Mouse (Mus musculus) C2C12 (cell line): ENCODE results near the gene Fitm1. TPM values are rescaled to one million over a fixed set of nuclear protein-coding genes. Genes with fewer than 3 reads are reported as not detected.

Source experiments
- H3K27me3 ChIP-seq: one replicate; pipeline ENCODE4 v1.6.1; 2011; ENCODE audit not compliant: control insufficient read depth, insufficient read depth, insufficient read length
- H3K36me3 ChIP-seq: one replicate; pipeline ENCODE4 v1.6.1; 2011; ENCODE audit not compliant: control insufficient read depth, insufficient read depth
- H3K4me3 ChIP-seq: one replicate; pipeline ENCODE4 v1.5.1; 2011; ENCODE audit warnings: mild to moderate bottlenecking, control low read depth; ENCODE audit not compliant: poor library complexity, insufficient read depth, severe bottlenecking
- H3K79me2 ChIP-seq: one replicate; pipeline ENCODE4 v1.6.1; 2011; ENCODE audit not compliant: control insufficient read depth, insufficient read depth
- H3K79me3 ChIP-seq: one replicate; pipeline ENCODE4 v1.6.1; 2011; ENCODE audit warnings: low read depth, control low read depth
- H3ac ChIP-seq: one replicate; pipeline ENCODE3; 2011; ENCODE audit warnings: low read depth; ENCODE audit not compliant: control insufficient read depth, insufficient read length
- CEBPB ChIP-seq: IDR thresholded peaks from one replicate; pipeline ENCODE4 v1.6.1; 2011; ENCODE audit warnings: low read depth, mild to moderate bottlenecking, control low read depth, moderate library complexity
- CTCF ChIP-seq: IDR thresholded peaks from one replicate; pipeline ENCODE4 v1.5.1; 2011; ENCODE audit not compliant: control insufficient read depth, insufficient read depth, insufficient read length
- FOSL1 ChIP-seq: IDR thresholded peaks from one replicate; pipeline ENCODE4 v1.8.0; 2011; ENCODE audit warnings: mild to moderate bottlenecking, low read length; ENCODE audit not compliant: poor library complexity, insufficient read depth, severe bottlenecking
- MAX ChIP-seq: IDR thresholded peaks from one replicate; pipeline ENCODE4 v1.6.1; 2011; ENCODE audit warnings: mild to moderate bottlenecking, control low read depth
- MYOD1 ChIP-seq: IDR thresholded peaks from one replicate; pipeline ENCODE4 v1.6.1; 2011; ENCODE audit warnings: low read depth; ENCODE audit not compliant: control insufficient read depth, insufficient read length
- MYOG ChIP-seq: IDR thresholded peaks from one replicate; pipeline ENCODE4 v1.6.1; 2011; ENCODE audit not compliant: control insufficient read depth, insufficient read length; ENCODE audit errors: extremely low read depth
- USF1 ChIP-seq: IDR thresholded peaks from one replicate; pipeline ENCODE4 v1.6.1; 2011; ENCODE audit warnings: low read depth, mild to moderate bottlenecking, control low read depth, moderate library complexity
- polyA plus RNA-seq: library from polyadenylated mRNA; unstranded; fragments of >200 nt; fragmentation: generic; extraction: Trizol; gene quantifications from one replicate; pipeline ENCODE4 v1.2.1, GENCODE M21; 2012; ENCODE audit warnings: missing spikeins

Gene Fitm1
- polyA plus RNA-seq, 1 experiment = 0.40 TPM

DNA sequence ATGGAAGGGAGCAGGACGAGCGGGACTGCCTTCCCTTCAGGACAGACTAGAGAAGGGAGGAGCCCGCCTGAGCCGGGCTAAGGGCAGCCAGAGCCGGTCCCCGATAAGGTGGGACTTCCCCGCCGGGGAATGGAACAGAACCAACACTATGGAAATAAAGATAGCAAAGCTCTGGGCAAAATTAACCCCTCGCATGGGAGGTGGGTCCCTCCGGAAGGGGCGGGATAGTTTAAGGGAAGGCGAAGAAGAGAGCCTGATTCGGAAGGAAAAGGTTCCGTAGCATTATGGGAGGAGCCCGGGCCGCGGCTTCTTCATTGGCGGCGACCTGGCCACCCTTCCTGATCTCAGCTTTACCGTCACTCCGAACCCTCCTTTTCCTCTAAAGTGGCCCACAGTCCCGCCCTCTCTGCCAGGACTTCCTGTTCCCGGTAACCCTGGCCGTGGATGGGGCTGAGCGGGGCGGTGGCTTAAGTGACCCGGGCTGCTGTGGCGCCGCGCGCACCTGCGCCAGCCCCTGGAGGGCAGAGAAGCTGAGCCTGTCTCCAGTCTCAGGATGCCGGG, 16.0 kb downstream of the Fitm1 start, which contains the start of gene Rnf31:
TSS of gene Rnf31 (plus strand) at position 378 of the 561 bp plus-strand sequence.
- Histone ChIP-seq H3K79me3 (peaks cover 23% of the 10 kb centered on the region), H3K79me2 (peaks cover 44% of the 10 kb centered on the region), H3K4me3 (peak within 1 kb of the TSS; percentile 89), H3K27me3 (no peaks in the 10 kb centered on the region), H3K36me3 (peaks cover 34% of the 10 kb centered on the region), H3ac (peak within 1 kb of the TSS; percentile 92)
- no peak for TF ChIP-seq MYOD1
- TF ChIP-seq MAX = no peak
- TF ChIP-seq CTCF = no peak
- no peak for TF ChIP-seq FOSL1
- TF ChIP-seq CEBPB = no peak
- TF ChIP-seq MYOG = no peak
- TF ChIP-seq USF1 = no peak

GRCm38 (mm10) chr14:55592226-55592625, 16.8 kb downstream of the Fitm1 start:
- H3K79me3 ChIP-seq = peaks cover 23% of the 10 kb centered on the region
- TF ChIP-seq CTCF (no peak), MYOG (no peak), MAX (no peak), FOSL1 (no peak), MYOD1 (no peak), USF1 (no peak), CEBPB (no peak)
- peaks cover 42% of the 10 kb centered on the region for H3K36me3 ChIP-seq
- H3ac ChIP-seq = peak overlapping the region; percentile 92
- peak overlapping the region; percentile 89 for H3K4me3 ChIP-seq
- H3K27me3 ChIP-seq = no peaks in the 10 kb centered on the region
- peaks cover 44% of the 10 kb centered on the region for H3K79me2 ChIP-seq

DNA sequence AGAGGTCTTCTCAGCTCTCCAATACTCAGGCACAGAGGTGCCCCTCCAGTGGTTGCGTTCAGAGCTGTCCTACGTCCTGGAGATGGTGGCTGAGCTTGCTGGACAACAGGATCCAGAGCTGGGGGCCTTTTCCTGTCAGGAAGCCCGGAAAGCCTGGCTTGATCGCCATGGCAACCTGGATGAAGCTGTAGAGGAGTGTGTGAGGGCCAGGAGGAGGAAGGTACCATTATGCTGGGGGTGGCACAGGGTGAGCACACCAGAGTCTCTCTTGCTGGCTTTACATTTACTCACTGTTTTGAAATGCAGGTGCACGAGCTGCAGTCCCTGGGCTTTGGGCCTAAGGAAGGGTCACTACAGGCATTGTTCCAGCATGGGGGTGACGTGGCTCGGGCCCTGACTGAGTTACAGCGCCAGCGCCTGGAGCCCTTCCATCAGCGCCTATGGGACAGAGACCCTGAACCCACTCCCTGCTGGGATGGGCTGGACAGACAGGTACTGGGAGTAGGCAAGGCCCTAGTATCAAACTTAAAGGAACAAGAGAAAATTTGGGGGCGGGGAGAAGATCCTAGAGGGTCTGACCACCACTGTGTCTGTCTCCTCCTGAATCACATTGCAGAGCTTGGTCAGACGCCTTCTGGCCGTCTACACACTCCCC, 20.7 kb downstream of the Fitm1 start:
- Histone ChIP-seq H3ac (no peak overlapping the region), H3K4me3 (no peak overlapping the region), H3K27me3 (no peaks in the 10 kb centered on the region), H3K36me3 (peaks cover 65% of the 10 kb centered on the region), H3K79me3 (peaks cover 17% of the 10 kb centered on the region), H3K79me2 (peaks cover 28% of the 10 kb centered on the region)
- TF ChIP-seq MAX = no peak
- no peak for TF ChIP-seq FOSL1
- no peak for TF ChIP-seq CTCF
- TF ChIP-seq CEBPB = no peak
- no peak for TF ChIP-seq MYOG
- no peak for TF ChIP-seq MYOD1
- TF ChIP-seq USF1 = no peak

DNA sequence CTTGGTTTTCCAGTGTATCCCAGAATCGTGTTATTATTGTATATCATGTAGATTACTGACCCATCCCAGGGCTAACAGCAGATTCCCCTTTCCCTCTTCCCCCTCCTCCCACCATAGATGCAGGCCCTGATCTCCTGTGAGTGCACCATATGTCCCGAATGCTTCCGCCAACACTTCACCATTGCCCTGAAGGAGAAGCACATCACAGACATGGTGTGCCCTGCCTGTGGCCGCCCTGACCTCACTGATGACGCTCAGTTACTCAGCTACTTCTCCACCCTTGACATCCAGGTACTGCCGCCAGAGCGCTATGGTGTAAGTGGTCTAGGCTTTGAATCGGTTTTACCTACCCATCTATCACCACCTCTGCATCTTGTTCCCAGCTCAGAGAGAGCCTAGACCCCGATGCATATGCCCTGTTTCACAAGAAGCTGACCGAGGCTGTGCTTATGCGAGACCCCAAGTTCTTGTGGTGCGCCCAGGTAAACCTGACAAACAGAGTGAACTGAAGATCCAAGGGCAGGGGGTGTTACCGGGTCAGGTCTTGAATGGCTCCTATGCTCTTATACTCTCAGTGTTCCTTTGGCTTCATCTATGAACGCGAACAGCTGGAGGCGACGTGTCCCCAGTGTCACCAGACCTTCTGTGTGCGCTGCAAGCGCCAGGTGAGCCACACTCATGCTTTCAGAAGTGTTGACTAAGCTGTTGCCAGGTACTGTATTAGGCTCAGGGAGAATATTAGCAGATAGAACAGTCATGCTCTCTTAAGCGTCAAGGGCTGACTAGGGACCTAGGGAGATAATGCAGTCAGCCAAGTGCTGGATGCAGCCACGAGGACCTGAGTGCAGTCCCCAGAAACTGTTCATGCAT, 23.3 kb downstream of the Fitm1 start:
- TF ChIP-seq MYOG (no peak), FOSL1 (no peak), CTCF (no peak), MAX (no peak), USF1 (no peak), MYOD1 (no peak), CEBPB (no peak)
- Histone ChIP-seq H3ac (no peak overlapping the region), H3K36me3 (peaks cover 85% of the 10 kb centered on the region), H3K79me2 (peaks cover 6% of the 10 kb centered on the region), H3K4me3 (no peak overlapping the region), H3K27me3 (no peaks in the 10 kb centered on the region), H3K79me3 (no peaks in the 10 kb centered on the region)

GRCm38 (mm10) chr14:55603271-55603632, 27.8 kb downstream of the Fitm1 start, which contains the start of gene Irf9:
Irf9 (plus strand) TSS chr14:55603571.
- Histone ChIP-seq H3K27me3 (no peaks in the 10 kb centered on the region), H3K36me3 (peaks cover 70% of the 10 kb centered on the region), H3K4me3 (no peak within 1 kb of the TSS), H3ac (no peak within 1 kb of the TSS), H3K79me2 (no peaks in the 10 kb centered on the region), H3K79me3 (no peaks in the 10 kb centered on the region)
- TF ChIP-seq MYOD1 (no peak), USF1 (no peak), CEBPB (no peak), FOSL1 (no peak)
